Mouse (Mus musculus) hindbrain, embryonic 13.5 days (tissue): ENCODE data around the gene Sh3pxd2a. TPM values are rescaled to one million over a fixed set of nuclear protein-coding genes. Genes with fewer than 3 reads are reported as not detected.

Experiments
- ATAC-seq: fragments of 200-750 bp; cut with Nextera tagmentation; 2 replicates; pipeline ENCODE4 v1.8.0; 2017; ENCODE audit warnings: moderate TSS enrichment; ENCODE audit not compliant: low FRiP score
- H3K27ac ChIP-seq: fragments of 300-500 bp; sonication (generic); 2 replicates; pipeline ENCODE4 v1.5.1; 2015; ENCODE audit warnings: inconsistent platforms, mild to moderate bottlenecking, moderate library complexity
- H3K27me3 ChIP-seq: fragments of 300-500 bp; sonication (generic); 2 replicates; pipeline ENCODE4 v1.6.1; 2015; ENCODE audit warnings: mild to moderate bottlenecking, inconsistent platforms
- H3K36me3 ChIP-seq: fragments of 300-500 bp; sonication (generic); 2 replicates; pipeline ENCODE4 v1.6.1; 2015; ENCODE audit warnings: mild to moderate bottlenecking, inconsistent platforms
- H3K4me1 ChIP-seq: fragments of 300-500 bp; sonication (generic); replicated peaks from 2 replicates; pipeline ENCODE4 v1.6.1; 2015; ENCODE audit warnings: inconsistent platforms
- H3K4me2 ChIP-seq: fragments of 300-500 bp; sonication (generic); 2 replicates; pipeline ENCODE4 v1.6.1; 2015; ENCODE audit warnings: inconsistent platforms, mild to moderate bottlenecking, moderate library complexity
- H3K4me3 ChIP-seq: fragments of 300-500 bp; sonication (generic); 2 replicates; pipeline ENCODE4 v1.5.1; 2015; ENCODE audit warnings: mild to moderate bottlenecking, inconsistent platforms
- H3K9ac ChIP-seq: fragments of 300-500 bp; sonication (generic); 2 replicates; pipeline ENCODE4 v1.6.1; 2015; ENCODE audit warnings: mild to moderate bottlenecking, inconsistent platforms
- H3K9me3 ChIP-seq: fragments of 300-500 bp; sonication (generic); 2 replicates; pipeline ENCODE4 v1.6.1; 2016; ENCODE audit warnings: inconsistent platforms
- WGBS: fragments of 180-500 bp; shearing (Covaris S2); methylation state at CpG from one replicate; pipeline ENCODE4 v1.1.7; 2015; 5-methylcytosine and 5-hydroxymethylcytosine counted together
- polyA plus RNA-seq: library from polyadenylated mRNA; unstranded; fragments of >200 nt; fragmentation: Nextera tagmentation; extraction: Ambion mirVana; gene quantifications from 2 replicates; pipeline ENCODE4 v1.2.1, GENCODE M21; 2015

Sh3pxd2a gene
- polyA plus RNA-seq, 1 experiment from 2014 or later: 2.1 TPM

DNA sequence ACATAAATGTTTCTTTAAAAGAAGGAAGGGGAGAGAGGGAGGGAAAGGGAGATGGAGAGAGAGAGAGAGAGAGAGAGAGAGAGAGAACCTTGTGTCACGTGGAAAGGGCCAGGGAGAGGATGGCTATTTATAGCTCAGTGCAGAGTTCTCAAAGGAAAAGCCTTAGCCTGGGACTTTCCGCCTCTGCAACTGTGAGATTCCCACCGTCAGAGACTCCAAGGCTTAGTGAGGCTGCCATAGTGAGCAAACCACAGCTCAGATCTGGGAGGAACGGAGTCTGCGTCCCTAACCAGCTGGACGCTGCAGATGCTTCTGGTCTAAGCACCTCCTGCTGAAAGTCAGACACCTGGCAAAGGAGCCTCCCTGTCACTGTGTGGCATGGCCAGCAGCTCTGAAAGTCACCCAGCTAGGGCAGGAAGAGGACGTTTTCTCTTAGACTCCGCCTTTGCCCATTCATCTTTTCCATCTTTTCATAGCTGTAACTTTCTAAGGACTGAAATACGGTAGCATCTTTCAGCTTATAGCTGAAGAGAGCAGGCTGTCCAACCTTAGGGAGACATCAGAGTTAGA is 21.9 kb upstream of the Sh3pxd2a start:
- H3K4me2 ChIP-seq: no peak overlapping the region
- H3K27me3 ChIP-seq: no peaks in the 10 kb centered on the region
- H3K9me3 ChIP-seq: peaks cover 5% of the 10 kb centered on the region; the same call in 1 of the 2 replicates
- H3K36me3 ChIP-seq: no peaks in the 10 kb centered on the region
- 51% methylated on average over 9 of the region's 9 CpGs for WGBS
- no peak overlapping the region for H3K4me3 ChIP-seq
- peaks cover 13% of the 10 kb centered on the region; the same call in 1 of the 2 replicates for H3K4me1 ChIP-seq
- H3K9ac ChIP-seq: no peak overlapping the region
- peak overlapping the region; percentile 25 for H3K27ac ChIP-seq
- ATAC-seq: no peak

DNA sequence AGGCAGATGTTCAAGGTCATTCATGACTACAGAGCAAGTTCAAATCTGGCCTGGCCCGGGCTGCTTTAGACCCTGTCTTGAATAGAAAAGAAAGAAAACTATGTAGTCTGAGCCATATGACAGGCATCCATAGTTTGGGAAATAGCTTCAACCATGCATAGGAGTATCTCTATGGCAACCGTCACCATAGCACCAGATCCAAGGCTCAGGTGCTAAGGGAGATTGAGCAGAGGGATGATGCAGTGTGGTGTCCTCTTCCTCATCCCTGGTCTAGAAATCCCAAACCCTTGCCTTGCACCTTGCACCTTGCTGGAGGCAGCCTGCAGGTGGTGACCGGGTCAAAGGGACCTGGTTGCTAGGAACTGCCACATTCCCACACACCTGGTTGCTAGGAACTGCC is 19.9 kb upstream of the Sh3pxd2a start:
- ATAC-seq: no peak
- H3K4me1 ChIP-seq: peaks cover 13% of the 10 kb centered on the region; the same call in 1 of the 2 replicates
- H3K4me2 ChIP-seq: no peak overlapping the region
- no peak overlapping the region for H3K27ac ChIP-seq
- no peak overlapping the region for H3K9ac ChIP-seq
- 77% methylated on average over 3 of the region's 3 CpGs for WGBS
- H3K36me3 ChIP-seq: no peaks in the 10 kb centered on the region
- H3K27me3 ChIP-seq: no peaks in the 10 kb centered on the region
- H3K4me3 ChIP-seq: no peak overlapping the region
- peaks cover 6% of the 10 kb centered on the region; the same call in 1 of the 2 replicates for H3K9me3 ChIP-seq

GRCm38 (mm10) chr19:47483346-47483745 is 19.1 kb upstream of the Sh3pxd2a start:
- Histone ChIP-seq H3K4me1 (peaks cover 13% of the 10 kb centered on the region; the same call in 1 of the 2 replicates), H3K9me3 (peaks cover 6% of the 10 kb centered on the region; the same call in 1 of the 2 replicates), H3K36me3 (no peaks in the 10 kb centered on the region), H3K4me3 (no peak overlapping the region), H3K27me3 (no peaks in the 10 kb centered on the region), H3K27ac (no peak overlapping the region), H3K9ac (no peak overlapping the region), H3K4me2 (no peak overlapping the region)
- no peak for ATAC-seq
- WGBS: 73% methylated on average over 2 of the region's 3 CpGs

DNA sequence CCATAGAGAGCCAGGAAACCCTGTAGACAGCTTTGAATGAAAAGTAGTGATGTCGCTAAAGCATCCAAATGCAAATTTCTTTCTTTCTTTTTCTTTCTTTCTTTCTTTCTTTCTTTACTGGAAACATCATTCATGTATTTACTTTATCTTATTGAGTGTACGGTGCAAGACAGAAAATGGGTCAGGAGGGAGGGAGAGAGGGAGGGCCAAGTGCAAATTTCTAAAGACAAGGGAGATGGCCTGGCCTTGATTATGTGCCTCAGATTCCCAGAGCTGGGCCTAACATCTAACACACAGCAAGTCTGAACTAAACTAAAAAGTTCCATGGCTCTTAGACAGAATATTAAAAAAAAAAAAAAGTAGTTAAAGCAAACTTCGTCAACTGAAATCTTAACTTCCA is 9.3 kb upstream of the Sh3pxd2a start:
- H3K4me3 ChIP-seq: no peak overlapping the region
- H3K4me2 ChIP-seq: no peak overlapping the region
- no peaks in the 10 kb centered on the region for H3K27me3 ChIP-seq
- ATAC-seq: no peak
- no peaks in the 10 kb centered on the region for H3K36me3 ChIP-seq
- H3K9ac ChIP-seq: no peak overlapping the region
- WGBS: 64% methylated on average over 3 of the region's 3 CpGs
- H3K27ac ChIP-seq: peak overlapping the region; percentile 36; the same call in 1 of the 2 replicates
- no peaks in the 10 kb centered on the region for H3K9me3 ChIP-seq
- peaks cover 11% of the 10 kb centered on the region for H3K4me1 ChIP-seq

DNA sequence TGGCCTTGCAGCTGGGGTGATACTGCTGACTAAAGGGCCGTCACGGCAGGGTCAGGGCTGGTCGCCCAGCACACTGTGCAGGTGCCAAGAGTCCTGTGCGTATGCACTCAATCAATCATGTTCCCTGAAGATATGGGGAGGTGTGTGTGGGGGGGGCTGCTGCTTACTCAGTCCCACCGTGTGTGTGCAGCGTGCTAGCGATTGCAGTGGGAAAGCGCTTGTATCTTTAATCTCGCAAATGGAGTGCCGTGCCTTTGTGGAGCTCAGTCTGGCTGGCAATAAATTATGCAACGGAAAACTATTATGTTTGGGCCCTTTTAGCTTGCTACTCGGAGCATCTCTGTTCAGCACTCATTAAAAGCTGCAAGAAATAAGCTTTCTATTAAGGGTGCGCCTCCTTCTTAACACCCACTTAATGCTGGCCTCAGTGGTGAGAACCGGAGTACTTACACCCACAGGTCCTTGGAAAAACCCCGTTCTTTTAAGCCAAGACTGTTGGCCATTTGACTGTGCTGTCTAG is 8.7 kb upstream of the Sh3pxd2a start:
- H3K27ac ChIP-seq: peak overlapping the region; percentile 36
- peaks cover 11% of the 10 kb centered on the region for H3K4me1 ChIP-seq
- peak overlapping the region; percentile 25 for H3K4me2 ChIP-seq
- no peak overlapping the region for H3K9ac ChIP-seq
- no peaks in the 10 kb centered on the region for H3K9me3 ChIP-seq
- no peaks in the 10 kb centered on the region for H3K27me3 ChIP-seq
- WGBS: 30% methylated on average over 15 of the region's 15 CpGs
- no peaks in the 10 kb centered on the region for H3K36me3 ChIP-seq
- no peak overlapping the region for H3K4me3 ChIP-seq
- peak; percentile 32; the same call in 1 of the 2 replicates for ATAC-seq

DNA sequence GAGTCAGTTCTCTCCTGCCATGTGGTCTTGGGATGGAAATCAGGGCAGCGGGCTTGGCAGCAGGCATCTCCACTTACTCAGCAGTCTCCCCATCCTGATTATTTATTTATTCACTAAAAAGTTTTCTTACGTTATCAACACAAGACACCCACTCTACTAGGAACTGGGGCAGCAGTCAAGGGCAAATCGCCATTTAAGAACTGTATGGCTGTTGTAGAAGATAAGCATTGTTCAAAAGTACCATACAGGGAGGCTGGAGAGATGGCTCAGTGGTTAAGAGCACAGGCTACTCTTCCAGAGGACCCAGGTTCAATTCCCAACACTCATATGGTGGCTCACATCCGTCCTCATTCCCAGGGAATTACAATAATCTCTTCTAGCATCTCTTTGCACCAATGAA is 7.6 kb upstream of the Sh3pxd2a start:
- Histone ChIP-seq H3K4me1 (peaks cover 11% of the 10 kb centered on the region), H3K4me2 (no peak overlapping the region), H3K4me3 (no peak overlapping the region), H3K27ac (no peak overlapping the region), H3K36me3 (no peaks in the 10 kb centered on the region), H3K9ac (no peak overlapping the region), H3K9me3 (no peaks in the 10 kb centered on the region), H3K27me3 (no peaks in the 10 kb centered on the region)
- no peak for ATAC-seq
- WGBS: 82% methylated on average over 4 of the region's 4 CpGs

DNA sequence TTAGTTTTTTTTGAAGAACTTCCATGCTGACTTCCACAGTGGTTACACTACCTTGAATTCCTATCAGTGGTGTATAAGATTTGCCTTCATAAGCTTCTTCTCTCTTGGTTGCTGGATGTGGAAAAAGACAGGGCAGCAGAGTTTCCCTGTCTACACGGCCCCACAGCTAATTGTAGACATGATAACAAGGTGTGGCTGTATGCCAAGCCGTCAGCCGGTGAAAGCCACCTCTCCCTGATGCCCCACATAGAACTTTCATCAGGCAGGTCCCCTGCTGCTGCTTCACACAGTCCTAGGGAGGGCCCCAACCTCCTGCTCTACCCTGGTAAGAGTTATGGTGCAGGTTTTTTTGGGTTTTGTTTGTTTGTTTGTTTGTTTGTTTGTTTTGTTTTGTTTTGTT is 4.5 kb upstream of the Sh3pxd2a start:
- WGBS: 68% methylated on average over 3 of the region's 3 CpGs
- H3K4me3 ChIP-seq: no peak overlapping the region
- H3K27ac ChIP-seq: no peak overlapping the region
- H3K27me3 ChIP-seq: no peaks in the 10 kb centered on the region
- H3K4me1 ChIP-seq: peaks cover 15% of the 10 kb centered on the region
- H3K4me2 ChIP-seq: no peak overlapping the region
- H3K9ac ChIP-seq: no peak overlapping the region
- no peak for ATAC-seq
- H3K36me3 ChIP-seq: no peaks in the 10 kb centered on the region
- no peaks in the 10 kb centered on the region for H3K9me3 ChIP-seq

DNA sequence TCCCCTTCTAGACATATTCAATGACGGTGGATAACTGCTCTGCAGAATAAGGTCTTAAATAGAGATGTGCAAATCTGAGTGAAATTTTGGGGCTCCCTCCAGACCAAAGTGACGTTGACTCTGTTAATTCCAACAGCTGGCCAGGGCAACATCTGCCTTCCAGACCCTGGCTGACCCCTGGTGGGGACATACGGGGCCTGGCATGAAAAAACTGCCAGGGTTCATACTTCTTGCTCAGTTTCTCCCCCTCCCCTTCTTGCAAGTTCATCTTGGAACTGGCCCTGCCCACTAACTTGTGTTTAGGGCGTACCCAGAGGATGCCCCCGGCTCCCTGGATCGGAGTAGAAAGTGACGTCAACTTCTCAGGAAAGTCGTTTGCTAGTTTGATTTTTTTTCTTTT is 2.6 kb upstream of the Sh3pxd2a start:
- no peak overlapping the region for H3K27ac ChIP-seq
- no peaks in the 10 kb centered on the region for H3K27me3 ChIP-seq
- no peak overlapping the region for H3K4me2 ChIP-seq
- no peaks in the 10 kb centered on the region for H3K36me3 ChIP-seq
- H3K9me3 ChIP-seq: no peaks in the 10 kb centered on the region
- H3K4me1 ChIP-seq: peaks cover 24% of the 10 kb centered on the region
- H3K9ac ChIP-seq: no peak overlapping the region
- no peak overlapping the region for H3K4me3 ChIP-seq
- ATAC-seq: no peak
- WGBS: 78% methylated on average over 8 of the region's 8 CpGs

GRCm38 (mm10) chr19:47465467-47465866 is 1.3 kb upstream of the Sh3pxd2a start:
- Histone ChIP-seq H3K4me1 (peaks cover 37% of the 10 kb centered on the region), H3K9ac (no peak overlapping the region), H3K9me3 (no peaks in the 10 kb centered on the region), H3K27ac (no peak overlapping the region), H3K4me2 (no peak overlapping the region), H3K27me3 (no peaks in the 10 kb centered on the region), H3K36me3 (no peaks in the 10 kb centered on the region), H3K4me3 (no peak overlapping the region)
- ATAC-seq: no peak
- 67% methylated on average over 9 of the region's 9 CpGs for WGBS

DNA sequence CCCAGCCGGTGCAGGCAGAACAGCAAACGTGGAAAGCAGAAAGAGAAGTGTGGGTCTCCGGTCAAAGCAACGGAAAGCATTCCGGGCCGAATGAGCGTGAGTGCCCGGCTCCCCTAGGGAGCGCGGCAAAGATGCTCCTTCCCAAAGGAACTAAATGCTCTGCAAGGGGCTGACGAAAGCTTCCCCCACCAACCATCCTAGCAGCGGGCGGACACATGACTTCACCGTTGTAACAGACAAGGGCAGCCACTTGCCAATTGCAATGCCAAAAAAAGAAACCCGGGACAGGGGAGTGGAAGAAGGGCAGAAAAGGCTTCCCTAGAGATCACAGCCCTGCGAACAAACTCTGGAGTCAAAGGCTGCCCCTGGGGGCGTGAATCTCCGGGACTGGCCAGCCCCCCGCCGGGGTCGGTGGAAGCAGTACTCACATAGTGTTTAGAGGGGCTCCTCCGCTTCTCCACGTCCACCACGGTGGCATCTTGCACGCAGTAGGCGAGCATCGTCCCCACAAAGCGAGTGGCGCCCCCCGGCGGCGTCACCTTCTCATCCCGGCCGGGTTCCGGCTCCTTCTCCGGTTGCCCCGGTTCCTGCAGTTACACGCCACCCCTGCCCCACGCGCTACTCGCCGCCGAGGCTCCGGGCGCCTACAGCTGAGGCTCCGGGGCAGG is 431 bp downstream of the Sh3pxd2a start:
- H3K4me3 ChIP-seq: peak overlapping the region; percentile 78
- H3K4me2 ChIP-seq: peak overlapping the region; percentile 80
- no peaks in the 10 kb centered on the region for H3K36me3 ChIP-seq
- peaks cover 54% of the 10 kb centered on the region for H3K4me1 ChIP-seq
- 0% methylated on average over 46 of the region's 46 CpGs for WGBS
- H3K9ac ChIP-seq: peak overlapping the region; percentile 89
- peak; percentile 72 for ATAC-seq
- H3K9me3 ChIP-seq: no peaks in the 10 kb centered on the region
- H3K27me3 ChIP-seq: no peaks in the 10 kb centered on the region
- H3K27ac ChIP-seq: peak overlapping the region; percentile 87

DNA sequence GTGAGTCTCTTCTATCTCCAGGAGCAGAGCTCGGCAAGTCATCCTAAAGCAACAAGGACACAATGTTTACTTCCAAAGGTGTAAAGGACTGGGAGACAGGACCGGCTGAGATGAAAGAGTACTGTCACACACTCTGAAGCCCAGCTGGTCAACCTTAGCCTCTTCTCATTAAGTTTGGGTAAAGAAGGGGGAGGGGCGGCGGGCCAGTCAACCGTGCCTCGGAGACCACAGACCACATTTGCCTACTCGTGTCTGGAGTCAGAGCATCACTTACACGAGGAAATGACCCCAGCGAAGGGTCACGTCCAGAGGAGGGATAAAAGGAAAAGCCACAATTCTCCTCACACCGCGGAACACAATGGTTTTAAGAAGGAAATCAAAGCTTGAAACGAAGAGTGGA is 995 bp downstream of the Sh3pxd2a start:
- Histone ChIP-seq H3K4me2 (peak overlapping the region; percentile 80), H3K4me1 (peaks cover 60% of the 10 kb centered on the region), H3K9ac (peak overlapping the region; percentile 89), H3K36me3 (no peaks in the 10 kb centered on the region), H3K4me3 (peak overlapping the region; percentile 78), H3K27me3 (no peaks in the 10 kb centered on the region), H3K27ac (peak overlapping the region; percentile 87; the same call in 1 of the 2 replicates), H3K9me3 (no peaks in the 10 kb centered on the region)
- 0% methylated on average over 13 of the region's 13 CpGs for WGBS
- no peak for ATAC-seq

GRCm38 (mm10) chr19:47462725-47463124 is 1.5 kb downstream of the Sh3pxd2a start:
- Histone ChIP-seq H3K9ac (peak overlapping the region; percentile 89), H3K27me3 (no peaks in the 10 kb centered on the region), H3K9me3 (no peaks in the 10 kb centered on the region), H3K4me1 (peaks cover 64% of the 10 kb centered on the region), H3K4me3 (peak overlapping the region; percentile 78), H3K27ac (no peak overlapping the region), H3K36me3 (no peaks in the 10 kb centered on the region), H3K4me2 (peak overlapping the region; percentile 80)
- no peak for ATAC-seq
- 24% methylated on average over 6 of the region's 6 CpGs for WGBS

GRCm38 (mm10) chr19:47461838-47462237 is 2.4 kb downstream of the Sh3pxd2a start:
- no peak for ATAC-seq
- H3K4me1 ChIP-seq: peaks cover 68% of the 10 kb centered on the region
- no peaks in the 10 kb centered on the region for H3K27me3 ChIP-seq
- WGBS: 93% methylated on average over 3 of the region's 3 CpGs
- no peak overlapping the region for H3K4me3 ChIP-seq
- H3K36me3 ChIP-seq: no peaks in the 10 kb centered on the region
- no peak overlapping the region for H3K9ac ChIP-seq
- no peaks in the 10 kb centered on the region for H3K9me3 ChIP-seq
- H3K27ac ChIP-seq: no peak overlapping the region
- peak overlapping the region; percentile 80 for H3K4me2 ChIP-seq
